11 mouse cellular contexts compared by ENCODE assay signal in genomic region chr12:3844335-3844734, GRCm38 (mm10). TPM values are rescaled to one million over a fixed set of nuclear protein-coding genes. Genes with fewer than 3 reads are reported as not detected.
DNase-seq lines count a peak whose midpoint lies in the region; ATAC-seq lines count a peak whose summit lies in the region.
"Had no signal": no experiment of that assay in that cellular context is flagged by ENCODE, and none has a peak within 500 bp of the region (broad histone marks: within the 10 kb centered on the region; RNA-seq: fewer than 3 reads in every experiment).

No protein-coding gene starts in this region.

- 0 out of 2 replicates have a peak overlapping the region, but pooled peaks have one; percentile 32 for H3K4me2 ChIP-seq in heart, embryonic 12.5 days
- no peak overlapping the region for H3K4me2 ChIP-seq in midbrain, embryonic 15.5 days
- H3K4me2 ChIP-seq in kidney, embryonic 15.5 days: no peak overlapping the region
- H3K4me2 ChIP-seq in stomach, embryonic 16.5 days (ENCODE audit: low read depth, low read length): no peak overlapping the region
- H3K4me2 ChIP-seq: forebrain, embryonic 12.5 days had no signal

- H3K9ac ChIP-seq in heart, embryonic 12.5 days: no peak overlapping the region
- no peak overlapping the region for H3K9ac ChIP-seq in midbrain, embryonic 15.5 days
- H3K9ac ChIP-seq in kidney, embryonic 15.5 days: no peak overlapping the region
- H3K9ac ChIP-seq in stomach, embryonic 16.5 days (ENCODE audit: low read length): no peak overlapping the region
- H3K9ac ChIP-seq: forebrain, embryonic 12.5 days had no signal

- H3K9me3 ChIP-seq in heart, embryonic 12.5 days (replicated peaks): no peaks in the 10 kb centered on the region
- H3K9me3 ChIP-seq in midbrain, embryonic 10.5 days (replicated peaks): no peaks in the 10 kb centered on the region
- H3K9me3 ChIP-seq in midbrain, embryonic 15.5 days: no peaks in the 10 kb centered on the region
- H3K9me3 ChIP-seq in kidney, embryonic 15.5 days (replicated peaks): no peaks in the 10 kb centered on the region
- H3K9me3 ChIP-seq in stomach, embryonic 16.5 days (replicated peaks; ENCODE audit: control insufficient read depth, low read length): no peaks in the 10 kb centered on the region
- H3K9me3 ChIP-seq: forebrain, embryonic 12.5 days had no signal

- H3K27me3 ChIP-seq in heart, embryonic 12.5 days (replicated peaks): no peaks in the 10 kb centered on the region
- H3K27me3 ChIP-seq in midbrain, embryonic 10.5 days (ENCODE audit: low read depth, poor library complexity, severe bottlenecking): peaks cover 4% of the 10 kb centered on the region; the same call in 1 of the 2 replicates
- no peaks in the 10 kb centered on the region for H3K27me3 ChIP-seq in midbrain, embryonic 15.5 days (replicated peaks)
- no peaks in the 10 kb centered on the region for H3K27me3 ChIP-seq in kidney, embryonic 15.5 days
- H3K27me3 ChIP-seq in stomach, embryonic 16.5 days (ENCODE audit: control insufficient read depth, insufficient read depth, low read length): no peaks in the 10 kb centered on the region
- H3K27me3 ChIP-seq: forebrain, embryonic 12.5 days had no signal

- 58% methylated on average over 5 of the region's 5 CpGs for WGBS in heart, embryonic 12.5 days
- WGBS in midbrain, embryonic 10.5 days: 88% methylated on average over 5 of the region's 5 CpGs
- WGBS in midbrain, embryonic 15.5 days: 82% methylated on average over 5 of the region's 5 CpGs
- WGBS in kidney, embryonic 15.5 days: 79% methylated on average over 5 of the region's 5 CpGs
- WGBS in stomach, embryonic 16.5 days: 63% methylated on average over 5 of the region's 5 CpGs

- ATAC-seq in heart, embryonic 12.5 days (ENCODE audit: insufficient number of reproducible peaks, low FRiP score): peak; percentile 41; the same call in 1 of the 2 replicates
- ATAC-seq in midbrain, embryonic 15.5 days (replicated peaks): no peak
- ATAC-seq in kidney, embryonic 15.5 days (replicated peaks; ENCODE audit: low FRiP score): no peak
- peak; percentile 8; the same call in 1 of the 2 replicates for ATAC-seq in stomach, embryonic 16.5 days (ENCODE audit: insufficient read depth, low FRiP score)
- ATAC-seq: CD4-positive, CD25-positive, alpha-beta regulatory T cell, adult 4 months had no signal

- H3K4me1 ChIP-seq in heart, embryonic 12.5 days (replicated peaks): peaks cover 42% of the 10 kb centered on the region
- H3K4me1 ChIP-seq in midbrain, embryonic 10.5 days: peaks cover 24% of the 10 kb centered on the region
- H3K4me1 ChIP-seq in midbrain, embryonic 15.5 days: peaks cover 23% of the 10 kb centered on the region
- H3K4me1 ChIP-seq in kidney, embryonic 15.5 days: peaks cover 28% of the 10 kb centered on the region
- peaks cover 28% of the 10 kb centered on the region for H3K4me1 ChIP-seq in stomach, embryonic 16.5 days (ENCODE audit: control insufficient read depth, insufficient read depth, low read length)

- H3K4me3 ChIP-seq in heart, embryonic 12.5 days: no peak overlapping the region
- H3K4me3 ChIP-seq in midbrain, embryonic 10.5 days: no peak overlapping the region
- no peak overlapping the region for H3K4me3 ChIP-seq in midbrain, embryonic 15.5 days
- H3K4me3 ChIP-seq in kidney, embryonic 15.5 days (replicated peaks): no peak overlapping the region
- no peak overlapping the region for H3K4me3 ChIP-seq in stomach, embryonic 16.5 days (replicated peaks; ENCODE audit: low read length)
- H3K4me3 ChIP-seq: forebrain, embryonic 12.5 days had no signal

- peaks cover 57% of the 10 kb centered on the region for H3K36me3 ChIP-seq in heart, embryonic 12.5 days
- peaks cover 24% of the 10 kb centered on the region for H3K36me3 ChIP-seq in midbrain, embryonic 10.5 days
- no peaks in the 10 kb centered on the region for H3K36me3 ChIP-seq in midbrain, embryonic 15.5 days (replicated peaks)
- H3K36me3 ChIP-seq in kidney, embryonic 15.5 days: peaks cover 69% of the 10 kb centered on the region
- peaks cover 3% of the 10 kb centered on the region; the same call in 1 of the 2 replicates for H3K36me3 ChIP-seq in stomach, embryonic 16.5 days (ENCODE audit: control insufficient read depth, insufficient read depth, low read length)

- DNase-seq in heart, adult 8-10 months (ENCODE audit: low spot score): no peak
- no peak for DNase-seq in midbrain, embryonic 10.5 days (ENCODE audit: low spot score)
- DNase-seq in T-cell, adult 2 months (ENCODE audit: low spot score): no peak
- no peak for DNase-seq in gastrocnemius, postnatal 10 days
- DNase-seq: right cerebral cortex, postnatal 4 days had no signal

- H3K27ac ChIP-seq in heart, embryonic 12.5 days (ENCODE audit: poor library complexity, severe bottlenecking): peak overlapping the region; percentile 77
- H3K27ac ChIP-seq in midbrain, embryonic 10.5 days (replicated peaks): 0 out of 2 replicates have a peak overlapping the region, but pooled peaks have one; percentile 52
- no peak overlapping the region for H3K27ac ChIP-seq in midbrain, embryonic 15.5 days
- H3K27ac ChIP-seq in kidney, embryonic 15.5 days: peak overlapping the region; percentile 79; the same call in 1 of the 2 replicates
- peak overlapping the region; percentile 73 for H3K27ac ChIP-seq in stomach, embryonic 16.5 days (ENCODE audit: low read length)
- H3K27ac ChIP-seq: forebrain, embryonic 12.5 days had no signal

RNA-seq across cellular contexts. Expression of gene Dnmt3a, which starts 38.5 kb away (rescaled TPM):
- 139 and 142 TPM in 2 replicates for polyA plus RNA-seq in heart, embryonic 12.5 days (2016; fragmentation: Nextera tagmentation; extraction: Ambion mirVana)
- 10 to 100 TPM; 46.0 to 59.4 (median 50.9) TPM for total RNA-seq in heart, adult 8-10 months (2022)
- polyA plus RNA-seq in midbrain, embryonic 10.5 days (2016; fragmentation: Nextera tagmentation; extraction: Ambion mirVana): 92.2 and 115 TPM in 2 replicates
- 144 and 152 TPM in 2 replicates for polyA plus RNA-seq in midbrain, embryonic 15.5 days (2015; fragmentation: Nextera tagmentation; extraction: Ambion mirVana)
- 124 and 132 TPM in 2 replicates for polyA plus RNA-seq in kidney, embryonic 15.5 days (2015; fragmentation: Nextera tagmentation; extraction: Ambion mirVana)
- 49.6 and 60.4 TPM in 2 replicates for polyA plus RNA-seq in stomach, embryonic 16.5 days (2015; fragmentation: Nextera tagmentation; extraction: Ambion mirVana)
- total RNA-seq in gastrocnemius, postnatal 10 days (2021): 100 to 1,000 TPM; 154 to 172 TPM

Comparison
In these comparisons a context has a peak if more than half of its experiments do, and no peak if none do; other contexts are left out.
1. ATAC-seq: peak in heart, embryonic 12.5 days (single experiment) and stomach, embryonic 16.5 days (single experiment); none in midbrain, embryonic 15.5 days (single experiment) and kidney, embryonic 15.5 days (single experiment).